Mouse (Mus musculus) large intestine, adult 2 months (tissue): ENCODE measurements at regions not wholly inside any gene's neighbourhood (a gene's known extent, or its start where the extent isn't known, plus 50 kb on each side); places are given as distances from the start of the nearest gene placed in this dataset.

Experiments used
- DNase-seq: peaks from one replicate; pipeline ENCODE4 v3.0.0-alpha.2; 2012; ENCODE audit warnings: low read depth, low spot score
- WGBS: fragments of 180-500 bp; shearing (Covaris S2); methylation state at CpG from one replicate; pipeline ENCODE4 v1.1.7; 2018; 5-methylcytosine and 5-hydroxymethylcytosine counted together

- 87% methylated on average over 10 of the region's 10 CpGs for WGBS
- DNase-seq = no peak
Observed at GRCm38 (mm10) chr3:58058134-58058533, 210.3 kb upstream of the Pfn2 start.

- no peak for DNase-seq
- WGBS = 79% methylated on average over 7 of the region's 7 CpGs
Observed at GRCm38 (mm10) chr3:58063852-58064549, 216.1 kb upstream of the Pfn2 start.

GRCm38 (mm10) chr3:58071574-58071973 is 223.7 kb upstream of the Pfn2 start:
- 32% methylated on average over 3 of the region's 3 CpGs for WGBS
- DNase-seq = no peak

- no peak for DNase-seq
- WGBS = 85% methylated on average over 5 of the region's 5 CpGs
Observed at GRCm38 (mm10) chr3:58072230-58072839, 224.5 kb upstream of the Pfn2 start.

GRCm38 (mm10) chr3:58089344-58090139 is 241.7 kb upstream of the Pfn2 start:
- WGBS = 83% methylated on average over 24 of the region's 24 CpGs
- no peak for DNase-seq

- DNase-seq = no peak
- WGBS = 81% methylated on average over 8 of the region's 8 CpGs
Observed at GRCm38 (mm10) chr3:58090396-58090795, 242.5 kb upstream of the Pfn2 start.

- WGBS = 78% methylated on average over 6 of the region's 6 CpGs
- DNase-seq = no peak
Observed at GRCm38 (mm10) chr3:58091466-58092176, 243.7 kb upstream of the Pfn2 start.

GRCm38 (mm10) chr3:58110911-58111476 is 263.1 kb upstream of the Pfn2 start:
- 72% methylated on average over 5 of the region's 5 CpGs for WGBS
- no peak for DNase-seq

- WGBS = 50% methylated on average over 7 of the region's 7 CpGs
- DNase-seq = no peak
Observed at GRCm38 (mm10) chr3:58112431-58112856, 264.6 kb upstream of the Pfn2 start.

GRCm38 (mm10) chr3:58113941-58114340 is 266.1 kb upstream of the Pfn2 start:
- WGBS = 96% methylated on average over 7 of the region's 7 CpGs
- no peak for DNase-seq

GRCm38 (mm10) chr3:58115511-58115910 is 267.6 kb upstream of the Pfn2 start:
- WGBS = 43% methylated on average over 1 of the region's 1 CpGs
- no peak for DNase-seq

GRCm38 (mm10) chr3:58116848-58117247 is 269.0 kb upstream of the Pfn2 start:
- no peak for DNase-seq
- WGBS = 61% methylated on average over 7 of the region's 7 CpGs

GRCm38 (mm10) chr3:58120051-58120450 is 272.2 kb upstream of the Pfn2 start:
- no peak for DNase-seq
- WGBS = 42% methylated on average over 3 of the region's 3 CpGs

GRCm38 (mm10) chr3:58122456-58123359 is 274.8 kb upstream of the Pfn2 start:
- DNase-seq = peak; percentile 18
- 37% methylated on average over 19 of the region's 19 CpGs for WGBS

GRCm38 (mm10) chr3:58123396-58124077 is 275.7 kb upstream of the Pfn2 start:
- 69% methylated on average over 7 of the region's 7 CpGs for WGBS
- DNase-seq = no peak

GRCm38 (mm10) chr3:58124886-58125285 is 277.0 kb upstream of the Pfn2 start:
- no peak for DNase-seq
- 69% methylated on average over 1 of the region's 1 CpGs for WGBS

GRCm38 (mm10) chr3:58126996-58127395 is 279.1 kb upstream of the Pfn2 start:
- DNase-seq = no peak

- 80% methylated on average over 8 of the region's 8 CpGs for WGBS
- no peak for DNase-seq
Observed at GRCm38 (mm10) chr3:58128059-58128458, 280.2 kb upstream of the Pfn2 start.
